Mouse (Mus musculus) midbrain, embryonic 12.5 days (tissue): ENCODE measurements around the gene Anks6. TPM values are rescaled to one million over a fixed set of nuclear protein-coding genes. Genes with fewer than 3 reads are reported as not detected.

Source experiments
- ATAC-seq: fragments of 200-750 bp; cut with Nextera tagmentation; 2 replicates; pipeline ENCODE4 v1.8.0; 2017; ENCODE audit warnings: low read depth, moderate TSS enrichment, moderate library complexity; ENCODE audit not compliant: low FRiP score
- H3K27ac ChIP-seq: fragments of 300-500 bp; sonication (generic); replicated peaks from 2 replicates; pipeline ENCODE4 v1.5.1; 2016; ENCODE audit warnings: mild to moderate bottlenecking
- H3K27me3 ChIP-seq: fragments of 300-500 bp; sonication (generic); 2 replicates; pipeline ENCODE4 v1.6.1; 2016; ENCODE audit warnings: mild to moderate bottlenecking
- H3K36me3 ChIP-seq: fragments of 300-500 bp; sonication (generic); 2 replicates; pipeline ENCODE4 v1.6.1; 2016
- H3K4me1 ChIP-seq: fragments of 300-500 bp; sonication (generic); 2 replicates; pipeline ENCODE4 v1.6.1; 2016
- H3K4me2 ChIP-seq: fragments of 300-500 bp; sonication (generic); replicated peaks from 2 replicates; pipeline ENCODE4 v1.6.1; 2016; ENCODE audit warnings: mild to moderate bottlenecking, moderate library complexity
- H3K4me3 ChIP-seq: fragments of 300-500 bp; sonication (generic); 2 replicates; pipeline ENCODE4 v1.5.1; 2016; ENCODE audit warnings: mild to moderate bottlenecking
- H3K9ac ChIP-seq: fragments of 300-500 bp; sonication (generic); replicated peaks from 2 replicates; pipeline ENCODE4 v1.6.1; 2016; ENCODE audit warnings: mild to moderate bottlenecking, moderate library complexity
- H3K9me3 ChIP-seq: fragments of 300-500 bp; sonication (generic); 2 replicates; pipeline ENCODE4 v1.6.1; 2016; ENCODE audit warnings: mild to moderate bottlenecking
- WGBS: fragments of 180-500 bp; shearing (Covaris S2); methylation state at CpG from one replicate; pipeline ENCODE4 v1.1.7; 2016; 5-methylcytosine and 5-hydroxymethylcytosine counted together
- polyA plus RNA-seq: library from polyadenylated mRNA; unstranded; fragments of >200 nt; fragmentation: Nextera tagmentation; extraction: Ambion mirVana; gene quantifications from 2 replicates; pipeline ENCODE4 v1.2.1, GENCODE M21; 2016

The Anks6 gene
- polyA plus RNA-seq, 1 experiment from 2014 or later = 6.5 TPM

DNA sequence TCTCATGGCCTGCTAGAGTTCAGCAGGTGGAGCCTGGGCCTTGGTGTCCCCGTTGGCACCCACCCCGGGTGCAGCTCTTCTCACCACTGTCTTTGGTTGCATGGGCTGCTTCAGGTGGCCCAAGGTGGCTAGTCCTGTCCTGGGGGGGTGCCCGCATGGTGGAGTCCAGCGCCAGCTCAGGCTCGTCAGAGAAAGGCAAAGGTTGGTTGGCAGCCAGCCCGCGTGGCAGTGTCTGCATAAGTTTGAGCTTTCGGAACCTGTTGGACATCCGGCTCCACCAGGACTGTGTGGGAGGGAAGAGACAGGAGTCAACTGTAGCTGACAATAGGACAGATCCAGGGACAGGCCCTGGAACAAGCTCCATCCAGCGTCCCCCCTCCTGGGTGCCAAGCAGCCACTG, 17.6 kb downstream of the Anks6 start:
- no peak overlapping the region for H3K9ac ChIP-seq
- no peaks in the 10 kb centered on the region for H3K9me3 ChIP-seq
- no peak overlapping the region for H3K4me3 ChIP-seq
- 0 out of 2 replicates have a peak, but pooled peaks cover 5% of the 10 kb centered on the region for H3K36me3 ChIP-seq
- 92% methylated on average over 10 of the region's 10 CpGs for WGBS
- no peak overlapping the region for H3K27ac ChIP-seq
- no peak for ATAC-seq
- no peaks in the 10 kb centered on the region for H3K27me3 ChIP-seq
- no peak overlapping the region for H3K4me2 ChIP-seq
- H3K4me1 ChIP-seq = peaks cover 11% of the 10 kb centered on the region; the same call in 1 of the 2 replicates

DNA sequence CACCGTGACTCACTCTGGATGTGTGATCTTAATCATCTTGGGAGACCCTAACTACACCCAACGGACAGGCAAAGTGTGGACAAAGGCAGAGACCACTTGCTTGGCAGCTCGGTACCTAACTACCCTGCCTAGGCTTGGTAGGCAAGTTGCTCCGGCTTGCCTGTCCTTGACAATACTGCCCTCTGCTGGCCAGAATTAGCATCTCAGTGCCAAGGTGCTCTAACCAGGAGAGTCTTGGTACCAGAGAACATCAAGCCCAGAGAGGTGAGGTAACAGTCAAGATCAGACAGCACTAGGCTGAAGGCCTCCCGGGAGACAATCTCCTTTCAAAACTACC, 19.9 kb downstream of the Anks6 start:
- Histone ChIP-seq H3K27me3 (no peaks in the 10 kb centered on the region), H3K27ac (no peak overlapping the region), H3K9ac (no peak overlapping the region), H3K9me3 (no peaks in the 10 kb centered on the region), H3K4me1 (peaks cover 11% of the 10 kb centered on the region; the same call in 1 of the 2 replicates), H3K36me3 (0 out of 2 replicates have a peak, but pooled peaks cover 5% of the 10 kb centered on the region), H3K4me2 (no peak overlapping the region), H3K4me3 (no peak overlapping the region)
- WGBS = 18% methylated on average over 5 of the region's 5 CpGs
- no peak; the same call in 1 of the 2 replicates for ATAC-seq

DNA sequence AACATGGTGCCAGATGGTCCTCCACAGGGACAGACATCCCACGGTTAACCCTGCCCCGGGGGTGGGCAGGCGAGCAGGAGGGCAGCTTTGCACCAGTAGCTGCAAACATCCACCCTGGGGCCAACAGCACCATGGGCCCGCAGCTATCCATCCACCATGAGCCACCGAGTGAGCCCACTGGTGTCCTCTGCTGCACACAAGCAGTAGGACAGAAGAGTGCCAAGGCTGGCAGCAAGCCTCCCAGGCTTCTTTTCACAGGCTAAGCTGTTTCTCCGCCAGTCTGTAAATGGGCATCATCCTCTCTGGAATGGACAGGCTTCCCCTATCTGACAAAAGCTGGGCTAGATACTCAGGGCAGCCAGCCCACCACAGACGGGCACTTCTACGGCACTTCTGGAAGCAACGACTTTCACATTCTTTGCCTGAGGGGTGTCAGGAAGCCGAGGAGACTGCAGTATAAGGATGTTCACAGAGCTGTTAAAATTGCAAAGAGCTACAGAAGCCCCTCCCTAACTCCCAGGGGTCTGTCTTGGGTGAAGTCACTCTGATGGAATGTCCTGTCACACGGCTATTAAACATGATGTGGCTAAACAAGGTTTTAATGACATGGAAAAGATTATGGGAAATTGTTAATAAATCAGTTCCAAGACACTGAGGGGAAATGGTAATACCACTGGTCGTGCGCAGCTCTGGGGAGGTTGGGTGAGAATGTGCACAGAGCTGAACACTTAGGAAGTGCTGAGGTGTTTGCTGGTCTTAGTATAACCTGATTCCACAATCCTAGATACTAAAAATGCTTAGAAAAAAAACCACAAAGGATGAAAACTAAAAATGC, 20.5 kb downstream of the Anks6 start:
- 72% methylated on average over 13 of the region's 13 CpGs for WGBS
- H3K27me3 ChIP-seq = no peaks in the 10 kb centered on the region
- no peak overlapping the region for H3K27ac ChIP-seq
- H3K36me3 ChIP-seq = 0 out of 2 replicates have a peak, but pooled peaks cover 5% of the 10 kb centered on the region
- H3K4me1 ChIP-seq = peaks cover 11% of the 10 kb centered on the region; the same call in 1 of the 2 replicates
- H3K4me3 ChIP-seq = no peak overlapping the region
- no peak overlapping the region for H3K9ac ChIP-seq
- ATAC-seq = no peak
- no peaks in the 10 kb centered on the region for H3K9me3 ChIP-seq
- no peak overlapping the region for H3K4me2 ChIP-seq

DNA sequence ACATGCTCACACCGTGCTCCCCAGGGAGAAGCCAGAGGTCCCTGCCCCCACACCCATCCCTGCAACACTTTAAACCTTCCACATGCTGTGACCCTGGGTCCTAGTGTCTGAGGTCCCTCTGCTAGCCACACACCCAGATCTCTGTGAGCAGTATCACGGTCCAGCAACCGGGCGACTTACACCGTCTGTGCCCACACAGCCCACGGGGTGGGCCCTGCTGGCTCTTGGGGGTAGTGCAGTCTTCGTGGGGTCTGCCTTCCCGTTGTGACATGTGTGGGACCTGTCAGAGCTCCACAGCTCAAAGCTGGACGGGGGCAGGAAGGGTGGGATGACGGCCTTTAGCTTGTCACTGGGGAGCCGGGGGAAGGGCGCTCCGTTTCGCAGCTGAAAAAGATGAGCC, 21.7 kb downstream of the Anks6 start:
- Histone ChIP-seq H3K9ac (no peak overlapping the region), H3K4me3 (no peak overlapping the region), H3K27ac (no peak overlapping the region), H3K4me1 (peaks cover 11% of the 10 kb centered on the region; the same call in 1 of the 2 replicates), H3K36me3 (0 out of 2 replicates have a peak, but pooled peaks cover 5% of the 10 kb centered on the region), H3K9me3 (no peaks in the 10 kb centered on the region), H3K4me2 (no peak overlapping the region), H3K27me3 (no peaks in the 10 kb centered on the region)
- 59% methylated on average over 14 of the region's 14 CpGs for WGBS
- no peak for ATAC-seq

DNA sequence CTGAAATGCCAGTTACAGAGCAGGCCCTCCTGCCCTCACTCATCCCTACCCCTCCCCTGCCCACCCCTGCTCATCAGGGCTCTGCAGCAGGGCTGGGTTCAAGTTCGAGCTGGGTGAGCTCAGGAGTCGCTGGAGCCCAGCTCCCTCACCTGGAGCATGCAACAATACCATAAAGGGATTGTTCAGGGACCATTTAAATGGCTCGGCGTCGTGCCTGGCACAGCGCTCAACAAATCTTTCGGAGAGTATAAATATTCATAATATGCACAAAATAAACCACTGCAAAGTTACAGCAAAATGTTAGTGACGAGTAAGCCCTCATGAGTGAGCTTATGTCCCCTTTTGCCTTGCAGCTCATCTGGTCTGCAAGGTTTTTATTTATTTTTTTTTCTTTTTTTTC, 25.1 kb downstream of the Anks6 start:
- Histone ChIP-seq H3K27me3 (no peaks in the 10 kb centered on the region), H3K36me3 (no peaks in the 10 kb centered on the region), H3K4me3 (no peak overlapping the region), H3K27ac (no peak overlapping the region), H3K9ac (no peak overlapping the region), H3K4me2 (no peak overlapping the region), H3K4me1 (peaks cover 11% of the 10 kb centered on the region; the same call in 1 of the 2 replicates), H3K9me3 (no peaks in the 10 kb centered on the region)
- no peak for ATAC-seq
- WGBS = 86% methylated on average over 8 of the region's 8 CpGs

DNA sequence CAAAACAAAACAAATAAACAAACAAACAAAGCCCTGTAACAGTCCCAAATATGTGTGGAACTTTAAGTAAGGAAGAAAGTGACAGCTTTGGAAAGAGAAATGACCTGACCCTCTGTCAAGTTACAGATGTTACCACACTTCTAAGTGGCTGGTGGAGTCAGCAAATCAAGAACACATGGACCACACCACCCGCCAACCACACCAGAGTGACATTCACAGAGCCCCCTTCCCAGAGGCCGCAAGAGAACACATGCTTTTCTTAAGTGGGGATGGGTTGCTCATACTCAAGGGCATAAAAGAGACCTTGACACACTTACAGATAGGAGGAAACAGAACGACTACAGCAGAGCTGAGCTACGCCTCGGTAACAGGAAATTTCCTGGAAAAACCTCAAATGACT, 28.4 kb downstream of the Anks6 start:
- ATAC-seq = no peak
- H3K9ac ChIP-seq = no peak overlapping the region
- 82% methylated on average over 5 of the region's 5 CpGs for WGBS

DNA sequence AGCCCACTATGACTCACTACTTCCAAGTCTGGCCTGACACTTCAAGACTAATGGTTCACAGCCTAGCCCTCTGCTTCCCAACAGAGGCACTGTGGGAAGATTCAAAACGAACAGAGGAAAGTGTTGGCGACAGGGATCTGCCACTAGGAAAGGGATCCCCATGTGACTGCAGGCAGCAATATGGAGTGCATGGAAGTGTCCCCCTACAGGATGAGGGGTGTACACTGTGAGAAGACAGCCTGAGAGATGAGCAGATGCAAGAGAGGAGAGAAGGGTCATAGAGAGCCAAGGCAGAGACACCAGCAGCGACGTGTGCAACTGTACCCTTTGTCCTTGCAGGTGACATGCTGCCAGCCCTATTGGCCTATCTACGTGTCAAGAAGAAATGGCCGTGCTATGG, 33.3 kb downstream of the Anks6 start:
- Histone ChIP-seq H3K4me1 (no peaks in the 10 kb centered on the region), H3K4me3 (no peak overlapping the region), H3K27me3 (no peaks in the 10 kb centered on the region), H3K27ac (no peak overlapping the region), H3K9ac (no peak overlapping the region), H3K36me3 (no peaks in the 10 kb centered on the region; the same call in 1 of the 2 replicates), H3K4me2 (no peak overlapping the region), H3K9me3 (no peaks in the 10 kb centered on the region)
- 74% methylated on average over 6 of the region's 6 CpGs for WGBS
- no peak for ATAC-seq

More for the DNA sequence above, 28.4 kb downstream of the Anks6 start:
- H3K4me3 ChIP-seq = no peak overlapping the region
- H3K9me3 ChIP-seq = no peaks in the 10 kb centered on the region
- H3K27me3 ChIP-seq = no peaks in the 10 kb centered on the region
- H3K4me1 ChIP-seq = no peaks in the 10 kb centered on the region; the same call in 1 of the 2 replicates
- H3K4me2 ChIP-seq = no peak overlapping the region
- no peak overlapping the region for H3K27ac ChIP-seq
- H3K36me3 ChIP-seq = no peaks in the 10 kb centered on the region; the same call in 1 of the 2 replicates

DNA sequence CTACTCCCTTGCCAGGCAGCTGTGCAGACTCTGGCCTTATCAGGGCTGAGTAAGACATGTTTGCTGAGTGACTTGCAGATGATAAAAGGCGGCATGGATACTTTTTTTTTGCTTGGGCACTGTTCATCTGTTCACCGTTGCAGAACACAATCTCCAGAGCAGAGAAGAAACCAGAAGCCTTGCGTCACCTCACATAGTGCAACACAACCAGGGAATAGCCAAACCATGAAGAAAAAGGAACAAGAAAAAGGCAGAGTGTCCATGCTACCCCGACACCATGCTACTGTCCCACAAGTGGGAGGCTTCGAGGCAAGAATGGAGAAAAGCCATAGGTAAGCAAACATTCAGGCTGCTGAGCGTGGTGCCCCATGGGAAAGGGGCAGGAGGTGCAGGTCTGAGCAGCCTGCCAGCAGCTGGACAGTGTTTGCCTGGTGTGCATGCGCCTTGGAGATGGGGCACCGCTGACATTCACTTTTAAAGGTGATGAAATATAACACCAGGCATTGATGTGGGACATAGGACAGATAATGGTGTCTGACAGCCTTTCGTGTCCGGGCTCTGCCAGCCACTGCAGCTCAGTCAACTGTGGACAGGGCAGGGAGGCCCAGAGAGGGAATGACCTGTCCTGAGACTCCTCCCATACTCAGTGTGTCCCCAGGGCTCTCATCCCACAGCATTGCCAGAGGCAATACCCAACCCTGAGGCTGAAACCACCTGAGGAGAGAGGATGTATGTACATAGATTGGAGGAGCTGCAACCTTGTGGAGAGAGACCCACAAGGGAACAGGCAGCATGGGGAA, 34.2 kb downstream of the Anks6 start:
- Histone ChIP-seq H3K9me3 (no peaks in the 10 kb centered on the region), H3K9ac (no peak overlapping the region), H3K27me3 (no peaks in the 10 kb centered on the region), H3K36me3 (no peaks in the 10 kb centered on the region; the same call in 1 of the 2 replicates), H3K4me3 (no peak overlapping the region), H3K27ac (no peak overlapping the region), H3K4me2 (no peak overlapping the region), H3K4me1 (no peaks in the 10 kb centered on the region)
- ATAC-seq = no peak
- 79% methylated on average over 10 of the region's 10 CpGs for WGBS

DNA sequence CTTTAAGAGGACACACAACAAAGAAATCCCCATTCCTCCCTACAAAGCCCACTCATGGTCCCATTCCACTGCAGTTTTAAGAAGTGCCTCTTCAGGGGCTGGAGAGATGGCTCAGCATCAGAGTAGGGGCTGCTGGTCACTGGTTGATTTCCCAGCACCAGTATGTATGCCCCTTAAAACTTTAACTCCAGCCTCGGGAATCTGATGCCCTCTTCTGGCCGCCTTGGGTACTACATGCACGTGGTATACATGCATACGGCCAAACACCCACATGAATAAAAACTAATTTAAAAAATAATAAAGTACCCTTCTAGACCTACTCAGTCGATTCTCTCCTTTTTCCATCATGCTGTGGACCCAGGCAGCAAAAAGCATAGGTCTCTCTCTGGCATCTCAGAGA, 36.7 kb downstream of the Anks6 start:
- WGBS = 8% methylated on average over 5 of the region's 5 CpGs
- no peak for ATAC-seq
- Histone ChIP-seq H3K9ac (no peak overlapping the region), H3K27ac (no peak overlapping the region), H3K4me2 (no peak overlapping the region), H3K27me3 (no peaks in the 10 kb centered on the region), H3K4me1 (no peaks in the 10 kb centered on the region), H3K9me3 (no peaks in the 10 kb centered on the region), H3K36me3 (peaks cover 11% of the 10 kb centered on the region; the same call in 1 of the 2 replicates), H3K4me3 (no peak overlapping the region)

DNA sequence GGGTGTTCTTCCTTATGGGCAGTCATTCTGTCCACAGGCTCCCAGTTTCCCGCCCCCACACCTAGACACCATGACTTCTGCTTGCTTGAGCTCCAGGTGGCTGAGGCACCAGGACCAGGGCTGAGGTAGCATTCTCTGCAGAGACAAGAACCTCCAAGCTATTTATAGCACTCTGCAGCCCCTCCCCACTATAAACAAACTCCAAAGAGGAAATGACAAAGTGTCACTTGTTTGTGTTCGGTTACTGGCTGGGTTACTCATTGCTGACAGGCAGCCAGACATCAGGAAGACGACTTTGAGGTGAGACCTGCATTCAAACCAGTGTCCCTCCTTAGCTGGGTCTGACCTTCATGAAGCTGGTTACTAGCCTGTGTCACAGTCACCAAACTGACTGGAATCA, 42.1 kb downstream of the Anks6 start:
- H3K36me3 ChIP-seq = peaks cover 11% of the 10 kb centered on the region; the same call in 1 of the 2 replicates
- H3K27me3 ChIP-seq = no peaks in the 10 kb centered on the region
- WGBS = 81% methylated on average over 3 of the region's 3 CpGs
- no peak for ATAC-seq
- H3K4me2 ChIP-seq = no peak overlapping the region
- no peak overlapping the region for H3K4me3 ChIP-seq
- H3K9ac ChIP-seq = no peak overlapping the region
- H3K9me3 ChIP-seq = no peaks in the 10 kb centered on the region
- no peak overlapping the region for H3K27ac ChIP-seq
- 0 out of 2 replicates have a peak, but pooled peaks cover 2% of the 10 kb centered on the region for H3K4me1 ChIP-seq

DNA sequence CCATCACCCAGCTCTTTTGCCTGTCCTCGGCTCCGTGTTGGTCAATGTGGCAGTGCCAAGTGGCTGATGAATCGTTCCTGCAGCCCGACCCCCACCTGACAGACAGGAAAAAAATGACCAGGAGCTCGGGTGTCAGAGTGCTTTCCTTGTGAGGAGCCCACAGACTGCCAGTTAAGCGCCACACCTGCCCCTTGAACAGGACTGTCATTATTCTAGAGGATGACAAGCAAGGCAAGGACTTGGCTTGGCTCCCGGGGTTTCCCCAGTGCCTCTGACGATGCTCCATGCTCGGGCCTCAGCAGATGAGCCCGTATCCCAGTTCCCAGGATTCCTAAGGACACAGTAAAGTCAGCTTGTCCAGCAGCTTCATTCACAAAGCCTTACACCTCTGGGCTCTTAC, 44.8 kb downstream of the Anks6 start:
- Histone ChIP-seq H3K27me3 (no peaks in the 10 kb centered on the region), H3K9me3 (no peaks in the 10 kb centered on the region), H3K4me1 (0 out of 2 replicates have a peak, but pooled peaks cover 2% of the 10 kb centered on the region), H3K27ac (no peak overlapping the region), H3K4me3 (no peak overlapping the region), H3K36me3 (peaks cover 11% of the 10 kb centered on the region; the same call in 1 of the 2 replicates), H3K4me2 (no peak overlapping the region), H3K9ac (no peak overlapping the region)
- WGBS = 84% methylated on average over 10 of the region's 10 CpGs
- no peak for ATAC-seq
